Mouse (Mus musculus) adrenal gland, adult 8-10 months (tissue): ENCODE results near the gene Ccm2. TPM values are rescaled to one million over a fixed set of nuclear protein-coding genes. Genes with fewer than 3 reads are reported as not detected.

Experiments used
- DNase-seq: peaks from one replicate; pipeline ENCODE4 v3.0.0; 2022
- total RNA-seq, 4 experiments: library from RNA; stranded (reverse); gene quantifications; 2 replicates each; pipeline ENCODE4 v1.2.4; 2022

Ccm2 gene
- total RNA-seq, 4 experiments from 2014 or later = 35.8 to 40.8 (median 40.5) TPM

DNA sequence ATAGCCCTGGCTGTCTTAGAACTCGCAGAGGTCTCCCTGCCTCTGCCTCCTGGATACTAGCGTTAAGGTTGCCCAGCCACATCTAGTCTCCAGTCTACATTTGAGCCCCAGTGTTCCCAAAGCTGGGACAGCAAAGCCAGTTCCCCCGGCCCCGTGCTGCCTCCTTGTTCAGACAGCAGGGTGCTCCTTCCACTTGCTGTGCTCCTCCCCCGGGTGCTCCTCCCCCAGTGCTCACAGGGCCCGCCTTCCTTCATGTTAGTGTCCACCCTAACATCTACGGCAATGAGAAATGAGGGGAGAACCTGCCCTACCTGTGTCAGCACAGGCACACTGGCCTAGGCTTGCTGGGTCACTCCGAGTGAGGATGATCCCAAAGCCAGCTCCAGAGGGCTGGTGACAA lies 39.1 kb downstream of the Ccm2 start:
- DNase-seq = no peak

DNA sequence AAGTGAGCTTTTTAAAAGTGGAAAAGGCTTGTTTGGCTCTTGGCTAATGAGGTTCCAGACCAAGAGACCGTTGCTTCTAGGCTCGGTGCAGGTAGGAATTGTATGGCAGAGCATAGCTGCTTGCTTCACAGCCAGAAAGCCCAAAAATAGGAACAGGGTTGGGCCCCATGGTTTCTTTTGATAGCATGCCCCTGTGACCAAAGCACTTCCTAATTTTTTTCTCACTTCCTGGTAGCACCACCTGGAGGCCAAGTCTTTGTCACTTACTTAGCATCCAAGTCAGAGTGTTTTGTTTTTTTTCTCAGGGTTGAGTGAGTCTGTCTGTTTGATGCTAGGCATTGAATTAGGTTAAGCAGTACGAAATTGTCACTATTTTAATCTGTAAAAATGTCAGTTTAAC lies 40.0 kb downstream of the Ccm2 start:
- no peak for DNase-seq

DNA sequence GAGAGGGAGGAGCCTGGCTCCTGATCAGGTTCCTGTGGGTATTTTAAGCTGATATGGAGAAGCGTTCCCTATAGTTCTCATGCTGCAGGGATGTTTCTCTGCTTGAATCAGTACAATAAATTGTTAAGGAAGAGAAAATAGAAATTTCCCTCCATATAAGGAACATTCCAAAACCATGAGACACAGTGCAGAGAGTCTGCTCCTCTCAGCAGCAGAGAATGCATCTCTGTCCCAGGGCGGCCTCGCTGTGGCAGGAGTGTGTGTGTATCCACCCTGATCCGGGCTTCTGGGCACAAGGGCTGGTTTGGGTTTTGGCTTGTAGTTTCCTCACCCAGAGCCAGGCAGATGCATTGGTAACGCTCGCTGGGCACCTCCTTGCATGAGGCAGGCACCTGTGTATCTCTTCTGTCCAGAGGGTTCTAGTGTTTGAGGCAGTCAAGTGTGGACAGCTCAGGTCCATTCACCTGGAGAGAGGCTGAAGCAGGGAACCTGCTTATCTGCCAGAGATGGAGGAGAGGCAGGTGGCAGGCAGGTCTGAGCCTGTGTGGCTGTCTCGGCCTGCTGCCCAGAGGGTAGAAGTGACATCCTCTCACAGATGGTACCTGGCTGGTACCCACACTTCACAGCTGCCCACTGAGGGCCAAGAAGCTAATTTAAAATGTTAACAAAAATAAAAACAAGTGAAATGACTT lies 40.7 kb downstream of the Ccm2 start:
- no peak for DNase-seq

DNA sequence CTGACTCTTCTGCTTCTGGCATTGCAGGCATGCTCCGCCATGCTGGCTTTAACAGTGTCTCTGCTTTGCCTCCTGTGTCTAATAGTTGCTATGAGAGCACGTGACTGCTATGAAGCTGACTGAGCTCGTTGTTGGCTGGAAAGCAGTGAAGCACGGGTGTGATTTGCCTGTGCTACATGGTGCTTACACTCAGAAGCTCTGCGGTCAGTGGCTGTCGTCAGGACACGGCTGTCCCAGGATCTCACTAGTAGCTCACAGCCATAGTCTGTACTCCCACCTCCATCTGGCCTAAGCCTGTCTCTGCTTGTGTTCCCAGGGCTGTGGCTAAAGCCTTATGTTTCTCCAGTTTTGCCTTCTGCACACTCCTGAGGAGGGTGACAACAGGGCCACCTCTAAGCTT lies 41.6 kb downstream of the Ccm2 start:
- no peak for DNase-seq

DNA sequence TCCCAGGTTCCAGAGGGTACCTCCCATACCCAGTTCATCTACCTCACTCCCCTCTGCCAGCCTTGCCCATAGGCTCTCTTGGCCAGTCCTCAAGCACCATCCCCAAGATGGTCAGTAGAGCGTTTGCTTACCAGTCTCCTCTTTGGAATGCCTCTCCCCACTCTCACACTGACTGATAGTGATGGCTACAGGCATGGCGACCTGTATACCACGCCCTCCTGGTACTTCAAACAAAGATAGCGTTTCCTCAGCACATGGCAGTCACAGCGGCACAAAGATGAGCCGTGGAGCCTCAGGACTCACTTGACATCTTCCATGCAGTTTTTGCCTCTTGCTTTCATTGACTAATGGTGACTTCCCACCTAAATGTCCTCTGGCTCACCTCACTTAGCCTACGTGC lies 43.2 kb downstream of the Ccm2 start:
- DNase-seq = no peak

DNA sequence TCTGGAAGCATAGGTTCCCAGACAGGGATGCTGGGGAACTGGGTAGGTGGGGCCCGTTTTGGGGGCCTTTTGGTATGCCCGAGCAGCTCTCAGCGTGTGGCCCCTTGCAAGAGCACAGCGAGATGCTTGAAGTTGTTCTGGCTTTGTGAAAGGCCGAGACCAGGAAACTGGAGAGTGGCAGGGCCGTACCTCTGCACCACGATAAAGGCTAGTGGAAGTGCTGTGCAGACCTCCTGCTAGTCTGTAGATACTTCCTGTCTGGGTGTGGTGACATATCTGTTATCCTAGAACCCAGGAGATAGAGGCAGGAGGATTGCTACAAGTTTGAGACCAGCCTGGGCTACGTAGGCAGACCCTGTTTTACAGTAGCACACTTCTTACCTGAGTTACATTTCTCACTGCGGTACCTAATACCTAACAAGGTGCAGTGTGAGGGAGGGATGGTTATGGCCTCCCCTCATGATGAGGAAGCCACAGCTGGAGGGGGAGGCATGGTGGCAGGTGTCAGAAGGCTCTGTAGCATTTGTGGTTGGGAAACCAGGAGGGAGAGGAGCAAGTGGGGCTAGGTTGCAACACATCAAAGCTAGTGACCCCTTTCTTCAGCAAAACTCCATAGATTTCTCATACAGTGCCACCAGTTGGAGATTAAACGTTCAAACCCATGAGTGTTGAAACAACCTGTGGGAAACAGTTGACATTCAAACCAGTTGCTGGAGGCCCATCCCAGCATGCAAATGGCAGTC lies 44.4 kb downstream of the Ccm2 start:
- DNase-seq = no peak

DNA sequence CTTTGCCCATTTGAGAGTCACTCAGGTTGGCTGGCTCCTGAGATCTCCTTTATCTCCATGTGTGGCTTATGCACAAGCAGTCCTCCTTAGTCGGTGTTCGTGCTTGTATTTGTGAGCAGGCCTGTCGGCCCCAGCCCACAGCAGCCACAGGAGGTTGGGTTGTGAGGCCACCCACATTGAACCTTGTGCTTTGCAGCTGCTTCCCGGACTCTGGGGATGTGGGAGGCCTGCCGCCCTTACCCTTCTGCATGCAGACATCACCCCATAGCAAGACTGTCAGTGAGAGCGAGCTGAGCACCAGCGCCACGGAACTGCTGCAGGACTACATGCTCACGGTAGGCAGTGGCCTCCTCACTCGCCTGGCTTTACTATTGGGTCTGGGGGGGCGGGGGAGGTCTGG lies 46.7 kb downstream of the Ccm2 start:
- no peak for DNase-seq

DNA sequence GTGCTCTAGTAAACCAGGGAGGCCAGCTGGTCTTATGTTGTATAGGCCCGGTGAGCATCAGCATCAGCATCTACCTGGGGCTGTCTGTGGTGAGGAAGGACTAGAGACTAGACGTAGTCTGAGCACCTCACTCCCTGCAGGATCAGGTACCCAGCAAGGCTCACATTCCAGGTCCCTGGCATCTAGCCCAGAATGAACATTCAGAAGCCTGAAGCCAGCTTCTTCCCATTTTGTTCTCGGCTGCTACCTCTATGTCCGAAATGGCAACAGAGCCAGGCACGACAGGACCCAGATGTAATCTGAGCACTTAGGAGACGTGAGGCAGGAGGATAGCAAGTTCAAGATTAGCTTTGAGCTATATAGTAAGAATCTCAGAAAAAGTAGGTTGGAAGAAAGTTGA lies 48.2 kb downstream of the Ccm2 start:
- DNase-seq = no peak

DNA sequence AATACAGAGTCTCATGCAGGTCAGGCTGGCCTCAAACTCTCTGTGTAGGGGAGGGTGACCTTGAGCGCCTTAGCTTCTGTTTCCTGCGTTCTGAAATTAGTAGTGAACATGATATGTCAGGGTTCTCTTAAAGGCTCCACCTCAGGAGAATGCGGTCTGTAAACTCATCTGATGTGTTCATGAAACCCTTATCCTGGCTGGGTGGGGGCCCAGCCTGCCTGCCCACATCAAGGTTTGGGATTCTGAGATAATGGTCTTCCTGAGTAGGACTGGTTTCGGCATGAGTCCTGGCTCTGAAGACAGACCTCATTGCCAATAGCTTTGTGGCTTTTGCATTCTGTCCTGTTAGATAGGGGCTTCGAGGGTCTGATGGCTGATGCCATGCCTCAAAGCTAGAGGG lies 48.7 kb downstream of the Ccm2 start:
- no peak for DNase-seq

DNA sequence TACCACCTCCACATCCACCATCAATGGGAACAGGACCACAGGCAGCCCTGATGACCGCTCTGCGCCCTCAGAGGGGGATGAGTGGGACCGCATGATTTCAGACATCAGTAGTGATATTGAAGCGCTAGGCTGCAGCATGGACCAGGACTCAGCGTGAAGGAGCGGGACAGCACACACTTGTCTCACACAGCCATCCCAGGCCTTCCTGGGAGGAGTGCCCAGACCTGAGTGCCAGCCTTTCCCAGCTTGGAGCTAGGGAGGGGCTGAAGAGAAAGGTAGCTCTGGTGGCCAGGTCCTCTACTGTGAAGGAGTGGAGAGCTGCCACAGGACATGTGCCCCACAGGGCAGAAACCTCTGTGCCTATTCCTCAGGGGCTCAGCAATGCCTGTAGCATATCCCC lies 49.5 kb downstream of the Ccm2 start:
- DNase-seq = no peak

DNA sequence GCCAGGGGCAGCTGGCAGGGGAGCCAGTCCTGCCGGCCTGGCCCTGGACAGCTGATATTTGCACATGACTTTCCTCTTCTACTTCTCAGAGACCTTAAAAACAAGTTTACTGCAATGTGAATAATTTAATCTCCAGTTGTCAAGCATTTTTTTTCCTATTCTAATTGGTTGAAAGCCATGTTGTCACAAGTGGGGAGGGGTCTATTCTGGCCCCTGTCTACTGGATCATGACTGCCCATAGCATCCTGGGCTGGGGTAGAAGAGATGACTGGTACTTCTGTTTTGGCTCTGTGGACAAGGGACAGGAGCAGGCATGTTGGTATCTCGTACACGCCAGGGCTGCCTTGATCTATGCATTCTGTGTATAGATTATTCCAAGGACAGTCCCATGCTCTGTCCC lies 49.9 kb downstream of the Ccm2 start:
- no peak for DNase-seq

DNA sequence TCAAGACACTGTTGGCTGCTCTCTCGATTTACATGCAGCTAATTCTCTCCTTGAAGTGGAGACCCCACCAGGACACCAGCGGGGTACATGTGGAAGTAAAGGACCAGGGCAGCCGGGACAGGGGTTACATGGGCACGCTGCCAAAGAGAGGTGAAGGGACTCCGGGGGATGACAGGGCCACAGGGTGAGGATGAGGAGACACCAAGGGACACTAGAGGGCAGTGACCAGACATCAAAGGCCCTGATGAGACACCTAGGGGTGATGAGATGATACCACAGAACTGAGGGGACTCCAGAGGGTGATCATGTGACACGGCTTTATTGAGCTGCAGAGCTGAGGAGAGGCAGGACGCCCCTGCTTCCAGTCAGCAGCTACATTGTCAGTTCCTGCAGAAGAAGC lies 50.8 kb downstream of the Ccm2 start:
- DNase-seq = no peak

DNA sequence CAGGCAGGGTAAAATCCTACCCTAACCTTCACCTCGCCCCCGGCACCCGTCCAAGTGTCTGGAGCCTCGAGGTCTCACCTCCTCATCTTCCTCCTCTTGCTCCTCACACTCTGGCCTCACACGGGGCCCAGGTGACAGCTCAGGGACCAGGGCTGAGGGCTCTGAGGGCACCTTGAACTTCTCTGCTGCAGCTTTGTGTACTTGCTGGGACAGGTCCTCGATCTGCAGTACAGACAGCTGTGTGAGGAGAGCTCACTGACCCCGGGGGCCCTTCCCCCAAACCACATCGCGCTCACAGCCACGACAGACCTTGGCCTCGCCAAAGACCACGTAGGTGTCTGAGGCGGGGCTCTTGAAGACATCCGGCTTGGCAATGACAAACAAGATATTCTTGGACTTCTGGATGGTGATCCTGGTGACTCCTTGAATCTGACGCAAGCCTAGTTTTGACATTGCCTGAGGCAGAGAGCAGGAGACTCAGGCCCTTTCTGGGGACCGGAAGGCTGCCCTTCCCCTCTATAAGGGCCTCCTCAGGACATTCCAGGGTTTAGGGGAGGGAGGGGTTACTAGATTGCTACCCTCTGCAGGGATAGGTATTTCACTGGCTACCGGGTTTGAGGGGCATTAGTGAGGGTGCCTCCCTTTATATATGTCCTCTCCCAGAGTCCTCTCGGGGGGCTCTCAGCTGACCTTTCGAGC lies 51.7 kb downstream of the Ccm2 start:
- no peak for DNase-seq

DNA sequence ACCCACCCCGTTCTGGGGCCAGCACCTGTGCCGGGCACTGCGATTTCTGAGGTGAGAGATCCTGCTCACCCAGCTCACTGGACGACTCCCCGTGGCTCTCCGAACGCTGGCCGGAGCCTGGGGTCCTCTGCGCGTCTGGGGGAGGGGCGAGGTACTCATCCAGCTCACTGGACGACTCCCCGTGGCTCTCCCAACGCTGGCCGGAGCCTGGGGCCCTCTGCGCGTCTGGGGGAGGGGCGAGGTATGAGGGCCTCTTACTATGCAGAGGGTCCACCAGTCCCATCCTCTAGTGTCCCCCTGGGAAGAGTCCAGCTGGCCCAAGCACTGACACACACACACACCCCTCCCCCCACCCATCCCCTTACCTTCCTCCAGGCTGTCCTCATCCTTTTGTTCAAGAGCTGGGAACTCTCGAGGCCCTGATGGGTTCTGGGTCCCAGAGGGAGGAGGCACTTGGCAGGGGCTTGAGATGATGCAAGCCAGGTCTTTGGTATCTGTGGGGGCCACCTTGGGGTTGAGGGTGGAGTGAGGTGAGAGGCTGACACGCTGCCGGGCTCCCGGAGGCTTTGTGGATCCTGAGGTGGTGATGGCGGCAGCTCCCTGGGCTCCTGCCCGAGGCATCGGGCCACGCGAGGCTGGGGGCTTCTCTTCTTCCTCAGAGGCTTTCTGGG lies 52.5 kb downstream of the Ccm2 start:
- no peak for DNase-seq

DNA sequence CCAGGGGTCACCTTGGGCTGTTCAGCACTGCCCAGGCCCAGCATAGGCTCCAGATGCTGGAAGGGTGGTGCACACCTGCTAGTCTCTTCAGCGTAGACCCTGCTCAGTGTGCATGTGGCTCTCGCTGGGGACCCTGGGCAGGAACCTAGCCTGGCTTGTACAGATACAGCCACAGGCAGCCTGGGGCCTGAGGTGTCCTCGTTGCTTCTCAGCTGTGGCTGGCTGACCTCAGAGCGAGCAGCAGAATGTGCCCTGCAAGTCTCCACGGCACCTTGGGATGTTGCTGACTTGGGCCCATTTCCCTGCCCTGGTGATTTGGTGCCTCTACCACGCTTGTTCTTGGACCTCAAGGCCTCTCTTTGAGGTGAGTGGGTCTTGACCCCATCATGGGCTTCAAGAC lies 53.1 kb downstream of the Ccm2 start:
- DNase-seq = no peak

DNA sequence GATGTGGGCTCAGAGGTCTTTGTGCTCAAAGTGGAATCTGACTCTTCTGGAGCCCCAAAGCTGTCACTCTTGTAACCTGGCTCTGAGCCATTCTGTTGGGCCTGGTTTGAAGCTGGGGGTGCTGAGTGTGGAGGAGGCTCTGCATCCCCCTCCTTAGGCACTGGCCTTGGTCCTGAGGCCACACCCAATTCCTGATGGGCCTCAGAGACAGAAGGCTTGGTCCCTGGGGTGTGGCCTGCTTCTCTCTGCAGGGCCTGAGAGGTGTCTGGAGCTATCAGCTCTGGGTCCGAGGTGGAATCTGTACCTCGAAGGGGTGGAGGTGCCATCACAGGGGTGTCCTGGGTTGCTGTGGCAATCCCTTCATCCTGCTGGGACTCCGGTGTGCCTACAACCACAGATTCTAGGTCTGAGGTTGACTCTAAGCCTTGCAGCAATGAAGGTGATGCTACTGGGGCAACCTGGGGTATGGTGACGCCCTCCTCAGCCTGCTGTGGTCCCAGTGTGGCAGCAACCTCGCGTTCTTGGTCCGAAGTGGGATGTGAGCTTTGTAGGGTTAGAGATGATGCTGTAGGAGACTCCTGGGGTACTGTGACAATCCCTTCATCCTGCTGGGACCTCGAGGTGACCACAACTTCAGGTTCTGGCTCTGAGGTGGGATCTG lies 53.7 kb downstream of the Ccm2 start:
- DNase-seq = no peak

DNA sequence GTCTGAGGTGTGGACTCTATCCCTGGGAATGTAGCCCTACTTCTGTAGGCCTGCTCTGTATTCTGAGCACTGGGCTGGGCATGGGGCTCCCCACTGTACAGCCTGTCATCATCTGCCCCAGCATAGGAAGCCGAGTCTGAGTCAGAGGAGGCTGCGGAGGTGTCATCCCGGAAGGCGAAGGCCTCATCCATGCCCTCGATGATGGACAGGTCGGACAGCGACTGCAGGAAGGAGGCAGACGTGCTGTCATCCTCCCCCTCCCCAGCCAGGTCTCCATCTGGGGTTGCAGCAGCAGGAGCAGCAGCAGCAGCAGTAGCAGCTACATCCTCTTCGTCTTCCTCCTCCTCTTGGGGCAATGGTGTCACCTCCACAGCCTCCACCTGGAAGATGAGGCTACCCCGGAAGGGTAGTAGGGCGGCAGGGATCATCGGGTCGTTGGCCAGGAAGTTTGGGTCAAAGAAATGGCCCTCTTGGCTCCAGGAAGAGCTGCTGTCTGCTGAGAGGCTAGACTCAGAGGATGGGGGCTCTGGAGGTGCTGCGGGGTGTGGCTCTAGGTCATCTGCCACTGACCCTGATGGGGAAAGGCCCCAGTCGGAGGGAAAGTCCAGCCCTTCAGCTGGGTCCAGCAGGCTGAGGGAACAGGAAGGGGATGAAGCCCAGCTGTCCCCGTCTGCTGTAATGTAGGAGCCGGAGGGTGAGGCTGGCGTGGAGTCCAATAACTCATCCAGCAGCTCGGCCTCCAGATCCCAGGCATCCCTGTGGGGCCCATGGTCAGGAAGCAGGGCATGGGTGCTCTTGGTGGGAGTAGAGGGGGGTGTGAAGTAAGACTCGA lies 55.2 kb downstream of the Ccm2 start:
- no peak for DNase-seq

DNA sequence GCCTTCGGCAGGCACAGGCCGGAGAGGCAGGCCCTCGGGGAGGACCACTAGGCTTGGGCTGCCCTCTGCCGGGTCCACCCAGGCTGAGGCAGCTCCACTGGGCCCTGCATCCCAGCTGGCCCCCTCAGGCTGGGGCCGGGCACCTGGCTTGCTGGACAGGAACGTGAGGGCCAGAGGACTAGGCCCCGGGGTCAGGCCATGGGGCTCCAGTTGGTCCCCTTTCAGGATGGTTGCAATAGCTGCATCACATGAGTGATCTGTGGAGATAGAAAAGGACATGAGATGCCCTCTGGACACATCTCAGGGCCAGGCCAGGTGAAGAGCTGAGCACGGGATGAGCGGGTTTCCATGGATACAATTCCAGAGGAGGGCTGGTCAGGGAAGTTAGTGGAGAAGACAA lies 56.0 kb downstream of the Ccm2 start:
- DNase-seq = no peak

DNA sequence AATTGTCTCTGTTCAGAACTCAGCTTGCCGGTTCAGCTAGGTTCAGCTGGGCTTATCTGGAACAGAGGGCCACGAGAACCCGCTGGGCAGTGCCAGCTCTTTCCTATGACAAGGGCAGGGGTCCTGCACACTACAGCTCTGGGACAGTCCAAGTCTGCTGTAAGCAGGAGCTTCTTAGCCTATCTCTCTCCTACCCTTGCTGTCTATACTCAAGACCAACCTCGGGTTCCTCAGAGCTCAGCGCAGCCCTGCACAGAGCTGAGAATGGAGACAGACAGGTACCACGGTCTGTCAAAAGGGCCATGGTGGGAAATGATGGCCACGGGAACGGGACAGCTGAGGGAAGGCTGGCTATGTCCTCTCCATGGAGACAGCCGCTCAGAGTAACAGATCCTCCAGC lies 56.5 kb downstream of the Ccm2 start:
- no peak for DNase-seq

DNA sequence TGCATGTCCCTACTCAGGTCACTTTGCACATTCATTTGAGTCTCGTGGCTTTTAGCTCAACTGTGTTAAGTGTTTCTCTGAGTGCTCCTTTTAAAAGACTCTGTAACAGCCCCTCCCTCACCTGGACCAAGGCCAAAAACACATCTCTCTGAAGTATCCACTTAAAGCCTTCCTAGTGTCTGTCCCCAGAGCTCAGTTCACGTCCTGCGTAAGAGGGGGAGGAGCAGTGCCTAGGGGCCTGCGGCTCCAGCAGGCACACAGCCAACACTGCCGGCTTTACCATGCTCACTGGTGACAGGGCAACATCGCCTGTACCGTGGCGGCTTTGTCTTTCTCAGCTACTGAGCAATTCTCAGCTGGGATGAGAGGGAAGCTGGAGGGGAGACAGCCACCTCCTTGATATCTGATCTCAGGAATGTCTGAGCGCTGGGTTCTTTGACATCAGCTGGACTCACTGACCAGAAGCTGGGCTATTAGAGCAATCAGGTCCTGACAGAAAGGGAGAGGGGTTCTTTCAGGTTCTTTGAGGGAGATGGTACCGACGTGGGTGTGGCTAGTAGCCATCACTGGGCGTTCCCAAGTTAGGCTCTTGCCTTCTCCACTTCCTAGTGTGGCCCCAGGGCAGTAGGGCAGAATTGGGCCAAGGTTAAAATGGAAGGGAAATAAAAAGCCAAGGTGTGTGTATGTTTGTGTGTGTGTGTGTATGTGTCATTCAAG lies 57.4 kb downstream of the Ccm2 start:
- DNase-seq = no peak

DNA sequence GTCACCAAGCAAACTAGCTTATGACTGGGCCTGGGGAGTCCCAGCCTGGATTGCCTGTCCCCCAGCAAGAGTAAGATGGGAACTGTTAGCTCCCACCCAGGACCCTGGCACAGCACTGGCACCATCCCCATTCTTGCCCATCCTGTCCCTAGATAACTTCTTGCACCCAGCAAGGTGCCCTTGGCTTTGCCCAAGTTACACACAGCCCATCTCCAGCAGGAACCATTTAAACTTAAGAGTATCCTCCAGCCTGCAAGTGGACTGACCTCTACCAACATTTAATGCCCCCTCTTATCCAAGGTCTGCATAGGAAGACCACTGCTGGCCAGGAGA lies 57.9 kb downstream of the Ccm2 start:
- no peak for DNase-seq
